Mouse (Mus musculus): ENCODE results near the gene Fmod.

DNA sequence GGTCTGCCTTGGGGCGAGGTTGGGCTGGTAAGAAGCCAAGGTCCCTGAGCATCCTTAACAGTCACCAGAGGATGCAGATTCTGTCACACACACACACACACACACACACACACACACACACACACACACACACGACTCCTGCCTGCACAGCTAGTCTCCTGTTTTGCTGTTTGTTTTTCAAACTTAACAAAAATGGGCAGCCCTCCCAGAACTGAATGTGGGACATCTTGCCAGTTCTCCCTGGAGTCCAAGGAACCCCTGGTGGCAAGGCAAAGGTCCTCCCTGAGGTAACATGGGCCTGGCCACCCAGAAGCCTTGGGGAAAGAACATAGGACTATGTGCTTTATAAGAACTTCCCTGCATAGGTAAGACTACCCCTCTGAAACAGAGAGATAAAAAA is 4.8 kb downstream of the Fmod start:
- TF ChIP-seq POLR2A (IDR thresholded peaks at IDR 0.05; ENCODE audit: insufficient read depth, low read depth, low read length), result no peak
- TF ChIP-seq CTCF (IDR thresholded peaks at IDR 0.05; ENCODE audit: insufficient read depth, low read depth, low read length), result no peak

Measured in olfactory bulb, adult 2 months (tissue).